In the genomic region with DNA sequence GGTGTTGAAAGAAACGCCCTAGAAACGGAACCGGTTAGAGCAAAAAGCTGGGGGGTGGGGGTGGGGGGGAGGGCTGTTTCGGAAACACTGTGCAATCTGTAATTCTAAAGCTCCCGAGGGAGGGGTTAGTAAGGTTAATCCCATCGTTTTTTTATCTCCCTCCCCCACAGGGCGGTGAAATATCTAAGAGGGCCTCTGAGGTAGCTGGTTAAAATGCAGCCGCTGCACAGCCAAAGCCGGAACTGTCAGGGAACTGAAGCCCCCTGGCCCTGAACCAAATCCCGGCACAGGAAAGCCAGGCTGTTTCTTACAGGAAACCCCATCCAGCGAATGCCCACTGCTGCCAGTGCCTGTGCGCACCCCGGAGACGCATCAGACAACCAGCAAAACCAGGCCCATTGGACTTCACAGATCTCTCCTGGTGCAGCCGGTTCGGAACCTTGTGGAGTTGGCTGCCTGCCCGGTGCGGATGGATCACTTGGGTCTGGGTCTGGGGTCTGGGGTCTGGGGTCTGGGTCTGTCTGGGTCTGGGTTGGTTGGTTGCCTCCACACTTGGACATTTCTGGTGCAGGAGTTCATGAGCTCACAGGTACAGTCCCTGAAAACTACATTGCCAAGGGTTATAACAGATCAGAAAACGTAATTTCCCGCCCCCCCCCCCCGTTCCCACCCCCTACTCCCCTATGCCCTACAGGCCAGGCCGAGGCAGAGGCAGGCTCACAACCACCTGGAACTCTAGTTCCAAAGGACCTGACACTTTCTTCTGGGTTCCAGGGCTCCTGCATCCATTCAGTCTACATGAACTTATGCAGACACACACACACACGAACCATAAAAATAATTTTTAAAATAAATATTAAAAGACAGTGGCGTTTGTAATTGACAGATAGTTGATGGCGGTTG, we compare ENCODE assay signal across 8 mouse cellular contexts.
DNase-seq lines count a peak whose midpoint lies in the region; ATAC-seq and TF ChIP-seq lines count a peak whose summit lies in the region.

No protein-coding gene starts in this region.

- H3K4me3 ChIP-seq in left cerebral cortex, adult 2 months = peak overlapping the region; percentile 38
- H3K4me3 ChIP-seq in embryonic facial prominence, embryonic 12.5 days = peak overlapping the region; percentile 16
- peak overlapping the region; percentile 15; the same call in 1 of the 2 replicates for H3K4me3 ChIP-seq in midbrain, embryonic 13.5 days (replicated peaks)

- 28% methylated on average over 25 of the region's 25 CpGs for WGBS in embryonic facial prominence, embryonic 12.5 days
- 30% methylated on average over 25 of the region's 25 CpGs for WGBS in midbrain, embryonic 13.5 days

- TF ChIP-seq CTCF in left cerebral cortex, adult 2 months (IDR thresholded peaks at IDR 0.05) = no peak

- H3K9ac ChIP-seq in embryonic facial prominence, embryonic 12.5 days = peak overlapping the region; percentile 9; the same call in 1 of the 2 replicates
- H3K9ac ChIP-seq in midbrain, embryonic 13.5 days (replicated peaks) = peak overlapping the region; percentile 46

- no peak for DNase-seq in left cerebral cortex, adult 2 months (ENCODE audit: extremely low spot score in 1 of 2, low spot score in 2 of 2)
- DNase-seq in left cerebral cortex, adult 8-10 months (ENCODE audit: low spot score in 2 of 2) = no peak
- DNase-seq in heart, postnatal 14 days = peak; percentile 2 to 37
- DNase-seq in left cerebral cortex, postnatal 4 days = peak; percentile 87
- DNase-seq in urinary bladder, postnatal 10 days (ENCODE audit: low spot score) = no peak
- no peak for DNase-seq in natural killer cell, adult 2 months (ENCODE audit: low spot score in 2 of 2)

- no peaks in the 10 kb centered on the region for H3K36me3 ChIP-seq in embryonic facial prominence, embryonic 12.5 days
- no peaks in the 10 kb centered on the region for H3K36me3 ChIP-seq in midbrain, embryonic 13.5 days

- H3K9me3 ChIP-seq in embryonic facial prominence, embryonic 12.5 days = no peaks in the 10 kb centered on the region
- no peaks in the 10 kb centered on the region for H3K9me3 ChIP-seq in midbrain, embryonic 13.5 days

- intact Hi-C loops in left cerebral cortex, adult 2 months (cut with DNase I) = loop anchor here (5.0 kb wide), 2 partner anchors 405 to 555 kb away; no protein-coding TSS in a partner anchor
- intact Hi-C loops in heart, postnatal 14 days (cut with DNase I) = loop anchor here (10.0 kb wide), 1 partner anchor 557 kb away; no protein-coding TSS in a partner anchor
- intact Hi-C loops in left cerebral cortex, postnatal 4 days (cut with DNase I) = no loop called here

- peak; percentile 41; the same call in 1 of the 2 replicates for ATAC-seq in embryonic facial prominence, embryonic 12.5 days (ENCODE audit: insufficient number of reproducible peaks, insufficient read depth, low FRiP score, low TSS enrichment)
- ATAC-seq in midbrain, embryonic 13.5 days = peak; percentile 80

- peaks cover 12% of the 10 kb centered on the region for H3K4me1 ChIP-seq in embryonic facial prominence, embryonic 12.5 days
- H3K4me1 ChIP-seq in midbrain, embryonic 13.5 days (replicated peaks) = peaks cover 26% of the 10 kb centered on the region

- H3K4me2 ChIP-seq in embryonic facial prominence, embryonic 12.5 days (replicated peaks) = peak overlapping the region; percentile 48
- H3K4me2 ChIP-seq in midbrain, embryonic 13.5 days (replicated peaks) = peak overlapping the region; percentile 48

- peak overlapping the region; percentile 76 for H3K27ac ChIP-seq in left cerebral cortex, adult 2 months
- H3K27ac ChIP-seq in embryonic facial prominence, embryonic 12.5 days = no peak overlapping the region
- H3K27ac ChIP-seq in midbrain, embryonic 13.5 days = peak overlapping the region; percentile 39; the same call in 1 of the 2 replicates

- no peaks in the 10 kb centered on the region for H3K27me3 ChIP-seq in embryonic facial prominence, embryonic 12.5 days
- H3K27me3 ChIP-seq in midbrain, embryonic 13.5 days = no peaks in the 10 kb centered on the region

Comparison
In these comparisons a context has a peak if more than half of its experiments do, and no peak if none do; other contexts are left out.
1. DNase-seq: peak in heart, postnatal 14 days (2 of 2) and left cerebral cortex, postnatal 4 days (single experiment); none in left cerebral cortex, adult 2 months (0 of 2), left cerebral cortex, adult 8-10 months (0 of 2), urinary bladder, postnatal 10 days (single experiment) and natural killer cell, adult 2 months (0 of 2).
2. Peak in every context shown above with its lines, with median percentiles within 50 percentile points of each other: H3K4me3 ChIP-seq.